Mouse (Mus musculus) MEL (cell line): ENCODE measurements around the gene Sdccag8. TPM values are rescaled to one million over a fixed set of nuclear protein-coding genes. Genes with fewer than 3 reads are reported as not detected.

Experiments
- DNase-seq: peaks from one replicate; pipeline ENCODE4 v3.0.0; 2011; ENCODE audit warnings: low read depth, low spot score
- H3K27ac ChIP-seq: 2 replicates; pipeline ENCODE4 v1.5.1; 2012; ENCODE audit warnings: low read depth, mild to moderate bottlenecking, control low read depth, low read length, moderate library complexity; ENCODE audit not compliant: control insufficient read depth
- H3K27me3 ChIP-seq, 2 experiments: fragments of 150-350 bp in 1 of 2; sonication (generic) in 1 of 2; 2 replicates each; pipeline ENCODE4 v1.6.1; 2012; ENCODE audit warnings: low read length in 2 of 2, mild to moderate bottlenecking in 2 of 2, improper control_type of control experiment in 1 of 2, moderate library complexity in 1 of 2; ENCODE audit not compliant: insufficient read depth in 2 of 2, control insufficient read depth in 1 of 2
- H3K36me3 ChIP-seq, 2 experiments: 2 replicates each; pipeline ENCODE4 v1.6.1; 2012 to 2014; ENCODE audit warnings: low read length in 2 of 2, improper control_type of control experiment in 1 of 2, inconsistent platforms in 1 of 2, mild to moderate bottlenecking in 1 of 2; ENCODE audit not compliant: insufficient read depth in 2 of 2, control insufficient read depth in 1 of 2
- H3K4me1 ChIP-seq, 2 experiments: fragments of 150-350 bp in 1 of 2; sonication (generic) in 1 of 2; 2 replicates each; pipeline ENCODE4 v1.6.1; 2012; ENCODE audit warnings: low read length in 2 of 2, improper control_type of control experiment in 1 of 2, mild to moderate bottlenecking in 1 of 2; ENCODE audit not compliant: insufficient read depth in 2 of 2, control insufficient read depth in 1 of 2
- H3K4me3 ChIP-seq, 2 experiments: fragments of 150-350 bp in 1 of 2; sonication (generic) in 1 of 2; 2 replicates each; pipeline ENCODE4 v1.5.1; 2012; ENCODE audit warnings: low read depth in 2 of 2, low read length in 2 of 2, mild to moderate bottlenecking in 2 of 2, moderate library complexity in 2 of 2, control low read depth in 1 of 2, improper control_type of control experiment in 1 of 2; ENCODE audit not compliant: control insufficient read depth in 1 of 2, insufficient read depth in 1 of 2
- H3K79me2 ChIP-seq: 2 replicates; pipeline ENCODE4 v1.6.1; 2012; ENCODE audit warnings: mild to moderate bottlenecking, low read length, moderate library complexity; ENCODE audit not compliant: control insufficient read depth, poor library complexity, insufficient read depth
- H3K9ac ChIP-seq: 2 replicates; pipeline ENCODE4 v1.6.1; 2012; ENCODE audit warnings: low read depth, mild to moderate bottlenecking, control low read depth, low read length, moderate library complexity; ENCODE audit not compliant: control insufficient read depth, poor library complexity, severe bottlenecking
- H3K9me3 ChIP-seq: fragments of 150-350 bp; sonication (generic); replicated peaks from 2 replicates; pipeline ENCODE4 v1.6.1; 2012; ENCODE audit warnings: mild to moderate bottlenecking, low read length, improper control_type of control experiment, moderate library complexity; ENCODE audit not compliant: insufficient read depth
- BHLHE40 ChIP-seq: IDR thresholded peaks from 2 replicates; pipeline ENCODE4 v1.6.1; 2012; ENCODE audit warnings: low read depth, mild to moderate bottlenecking, inconsistent platforms, low read length, improper control_type of control experiment, borderline replicate concordance
- CHD1 ChIP-seq: IDR thresholded peaks from 2 replicates; pipeline ENCODE4 v1.6.1; 2012; ENCODE audit warnings: low read depth, mild to moderate bottlenecking, inconsistent platforms, low read length, improper control_type of control experiment
- CHD2 ChIP-seq: IDR thresholded peaks from 2 replicates; pipeline ENCODE4 v1.6.1; 2011; ENCODE audit warnings: low read length, improper control_type of control experiment
- CTCF ChIP-seq, 3 experiments: IDR thresholded peaks in 2 of 3; conservative IDR thresholded peaks in 1 of 3; 2 replicates each; pipeline ENCODE4 v1.5.1; 2011 to 2012; ENCODE audit warnings: low read length in 3 of 3, low read depth in 2 of 3, mild to moderate bottlenecking in 2 of 3, improper control_type of control experiment in 1 of 3, inconsistent platforms in 1 of 3, mixed read lengths in 1 of 3, moderate library complexity in 1 of 3; ENCODE audit not compliant: control insufficient read depth in 1 of 3, insufficient read depth in 1 of 3, poor library complexity in 1 of 3, severe bottlenecking in 1 of 3
- E2F4 ChIP-seq: IDR thresholded peaks from 2 replicates; pipeline ENCODE4 v1.6.1; 2011; ENCODE audit warnings: low read depth, low read length, improper control_type of control experiment, borderline replicate concordance
- ELF1 ChIP-seq: IDR thresholded peaks from 2 replicates; pipeline ENCODE4 v1.6.1; 2014; ENCODE audit warnings: low read depth, mild to moderate bottlenecking, inconsistent platforms, low read length, improper control_type of control experiment, moderate library complexity
- EP300 ChIP-seq, 2 experiments: IDR thresholded peaks; 2 replicates each; pipeline ENCODE4 v1.6.1; 2011; ENCODE audit warnings: improper control_type of control experiment in 2 of 2, low read length in 2 of 2, low read depth in 1 of 2, mild to moderate bottlenecking in 1 of 2
- ETS1 ChIP-seq: IDR thresholded peaks from 2 replicates; pipeline ENCODE4 v1.6.1; 2012; ENCODE audit warnings: low read depth, mild to moderate bottlenecking, inconsistent platforms, low read length, improper control_type of control experiment, moderate library complexity
- GABPA ChIP-seq: IDR thresholded peaks from 2 replicates; pipeline ENCODE4 v1.6.1; 2012; ENCODE audit warnings: low read depth, mild to moderate bottlenecking, inconsistent platforms, low read length, improper control_type of control experiment, moderate library complexity
- HCFC1 ChIP-seq: IDR thresholded peaks from 2 replicates; pipeline ENCODE4 v1.6.1; 2012; ENCODE audit warnings: low read depth, mild to moderate bottlenecking, inconsistent platforms, low read length, improper control_type of control experiment, moderate library complexity
- KAT2A ChIP-seq: conservative IDR thresholded peaks from 2 replicates; pipeline ENCODE4 v1.6.1; 2012; ENCODE audit warnings: low read depth, low read length, improper control_type of control experiment, inconsistent platforms
- MAFK ChIP-seq: IDR thresholded peaks from 2 replicates; pipeline ENCODE4 v1.6.1; 2011; ENCODE audit warnings: low read depth, mild to moderate bottlenecking, low read length, improper control_type of control experiment, borderline replicate concordance
- MAX ChIP-seq: IDR thresholded peaks from 2 replicates; pipeline ENCODE4 v1.6.1; 2011; ENCODE audit warnings: low read length, improper control_type of control experiment
- MAZ ChIP-seq: IDR thresholded peaks from 2 replicates; pipeline ENCODE4 v1.6.1; 2012; ENCODE audit warnings: low read depth, mild to moderate bottlenecking, inconsistent platforms, low read length, improper control_type of control experiment
- MXI1 ChIP-seq: IDR thresholded peaks from 2 replicates; pipeline ENCODE4 v1.6.1; 2011; ENCODE audit warnings: mild to moderate bottlenecking, low read depth, low read length, improper control_type of control experiment
- MYB ChIP-seq: IDR thresholded peaks from 2 replicates; pipeline ENCODE4 v1.6.1; 2011; ENCODE audit warnings: mild to moderate bottlenecking, low read depth, low read length, improper control_type of control experiment
- MYC ChIP-seq: IDR thresholded peaks from 2 replicates; pipeline ENCODE4 v1.6.1; 2011; ENCODE audit warnings: low read depth, mild to moderate bottlenecking, low read length, improper control_type of control experiment, moderate library complexity
- NELFE ChIP-seq: IDR thresholded peaks from 2 replicates; pipeline ENCODE4 v1.6.1; 2011; ENCODE audit warnings: low read depth, low read length, improper control_type of control experiment
- NRF1 ChIP-seq: IDR thresholded peaks from 2 replicates; pipeline ENCODE4 v1.6.1; 2014; ENCODE audit warnings: low read depth, mild to moderate bottlenecking, inconsistent platforms, low read length, improper control_type of control experiment, moderate library complexity; ENCODE audit not compliant: poor library complexity, insufficient read depth, severe bottlenecking
- POLR2A ChIP-seq, 2 experiments: IDR thresholded peaks; 2 replicates each; pipeline ENCODE4 v1.6.1; 2011 to 2012; ENCODE audit warnings: low read length in 2 of 2, mild to moderate bottlenecking in 2 of 2, control low read depth in 1 of 2, improper control_type of control experiment in 1 of 2, low read depth in 1 of 2, moderate library complexity in 1 of 2; ENCODE audit not compliant: control insufficient read depth in 1 of 2, insufficient read depth in 1 of 2, poor library complexity in 1 of 2
- POLR2AphosphoS2 ChIP-seq: IDR thresholded peaks from 2 replicates; pipeline ENCODE4 v1.6.1; 2011; ENCODE audit warnings: low read length, improper control_type of control experiment
- RCOR1 ChIP-seq: IDR thresholded peaks from 2 replicates; pipeline ENCODE4 v1.6.1; 2012; ENCODE audit warnings: low read depth, mild to moderate bottlenecking, inconsistent platforms, low read length, improper control_type of control experiment
- SIN3A ChIP-seq: IDR thresholded peaks from 2 replicates; pipeline ENCODE4 v1.6.1; 2012; ENCODE audit warnings: low read length, improper control_type of control experiment, inconsistent platforms
- SMC3 ChIP-seq: IDR thresholded peaks from 2 replicates; pipeline ENCODE4 v1.6.1; 2011; ENCODE audit warnings: low read depth, low read length, improper control_type of control experiment
- TCF12 ChIP-seq: IDR thresholded peaks from 2 replicates; pipeline ENCODE4 v1.6.1; 2014; ENCODE audit warnings: low read depth, mild to moderate bottlenecking, inconsistent platforms, low read length, improper control_type of control experiment, moderate library complexity
- UBTF ChIP-seq: IDR thresholded peaks from 2 replicates; pipeline ENCODE4 v1.6.1; 2012; ENCODE audit warnings: low read depth, mild to moderate bottlenecking, inconsistent platforms, low read length, improper control_type of control experiment, moderate library complexity, borderline replicate concordance; ENCODE audit not compliant: insufficient read depth
- USF1 ChIP-seq: IDR thresholded peaks from 2 replicates; pipeline ENCODE4 v1.6.1; 2014; ENCODE audit warnings: low read depth, mild to moderate bottlenecking, inconsistent platforms, low read length, improper control_type of control experiment, moderate library complexity
- ZMIZ1 ChIP-seq: IDR thresholded peaks from 2 replicates; pipeline ENCODE4 v1.6.1; 2012; ENCODE audit warnings: low read depth, mild to moderate bottlenecking, inconsistent platforms, low read length, improper control_type of control experiment, moderate library complexity
- polyA plus RNA-seq, 2 experiments: library from polyadenylated mRNA; stranded (reverse) in 1 of 2; unstranded in 1 of 2; fragments of >175 nt in 1 of 2; fragments of >200 nt in 1 of 2; gene quantifications; 2 replicates each; pipeline versions ENCODE4 v1.2.1 to v1.2.4; 2012; ENCODE audit warnings: low replicate concordance in 2 of 2, low read depth in 1 of 2; ENCODE audit not compliant: insufficient read length in 2 of 2, insufficient read depth in 1 of 2, missing spikeins in 1 of 2
- total RNA-seq: library from RNA; depleted of rRNA; stranded (reverse); fragments of 300-350 nt; gene quantifications from 2 replicates; pipeline ENCODE4 v1.2.3, GENCODE M21; 2012

Sdccag8 gene
- total and polyA plus RNA-seq, 3 experiments, result 4.6 to 7.8 TPM; not detected in 1

GRCm38 (mm10) chr1:176813292-176814035, 996 bp upstream of the Sdccag8 start:
- no peaks in the 10 kb centered on the region for H3K27me3 ChIP-seq
- H3K9me3 ChIP-seq, result no peaks in the 10 kb centered on the region
- TF ChIP-seq POLR2AphosphoS2 (no peak), MAX (0 out of 2 replicates have a peak, but pooled peaks have one; percentile 6), EP300 (IDR thresholded peaks at IDR 0.05; ENCODE audit: low read depth in 1 of 2, low read length in 2 of 2) (peak in 1 of 2 experiments; percentile 6; a peak in 1 of 4 replicates), KAT2A (no peak), ETS1 (0 out of 2 replicates have a peak, but pooled peaks have one; percentile 0), UBTF (peak; percentile 30; the same call in 1 of the 2 replicates), GABPA (no peak), SIN3A (peak; percentile 46; the same call in 1 of the 2 replicates), MXI1 (peak; percentile 73), MYB (no peak)
- H3K27ac ChIP-seq, result peak overlapping the region; percentile 98
- H3K4me1 ChIP-seq, result peaks cover 0 to 6% of the 10 kb centered on the region in 2 experiments; a peak in 1 of 4 replicates
- peaks cover 30% of the 10 kb centered on the region for H3K79me2 ChIP-seq
- H3K4me3 ChIP-seq, result peak overlapping the region; percentile 71 to 88
- DNase-seq, result peak; percentile 73
- H3K36me3 ChIP-seq, result peaks cover 0 to 20% of the 10 kb centered on the region in 2 experiments; a peak in 2 of 4 replicates
- H3K9ac ChIP-seq, result peak overlapping the region; percentile 93

- Histone ChIP-seq H3K79me2 (peaks cover 30% of the 10 kb centered on the region), H3K27me3 (no peaks in the 10 kb centered on the region), H3K36me3 (peaks cover 0 to 20% of the 10 kb centered on the region in 2 experiments; a peak in 2 of 4 replicates), H3K4me3 (peak within 1 kb of the TSS; percentile 79 to 88), H3K4me1 (peaks cover 0 to 6% of the 10 kb centered on the region in 2 experiments; a peak in 1 of 4 replicates), H3K9me3 (no peaks in the 10 kb centered on the region), H3K27ac (peak within 1 kb of the TSS; percentile 98), H3K9ac (peak within 1 kb of the TSS; percentile 93)
- peak; percentile 96 for DNase-seq
- peak; percentile 24; the same call in 1 of the 2 replicates for TF ChIP-seq TCF12
- TF ChIP-seq ZMIZ1, result no peak
- no peak for TF ChIP-seq SMC3
- TF ChIP-seq CTCF (IDR thresholded peaks at IDR 0.05 in 2 of 3, conservative IDR thresholded peaks at IDR 0.05 in 1 of 3; ENCODE audit: control insufficient read depth in 1 of 3, insufficient read depth in 1 of 3, low read depth in 2 of 3, low read length in 3 of 3, poor library complexity in 1 of 3, severe bottlenecking in 1 of 3), result no peak
- no peak for TF ChIP-seq USF1
- 0 out of 4 replicates have a peak, but pooled peaks of 1 of the 2 experiments have one; percentile 33 for TF ChIP-seq EP300 (IDR thresholded peaks at IDR 0.05; ENCODE audit: low read depth in 1 of 2, low read length in 2 of 2)
- 0 out of 2 replicates have a peak, but pooled peaks have one; percentile 7 for TF ChIP-seq ELF1
- TF ChIP-seq MYB, result no peak
- TF ChIP-seq MAZ, result peak; percentile 9; the same call in 1 of the 2 replicates
- 0 out of 2 replicates have a peak, but pooled peaks have one; percentile 53 for TF ChIP-seq MYC
- no peak for TF ChIP-seq RCOR1
- TF ChIP-seq POLR2A (IDR thresholded peaks at IDR 0.05; ENCODE audit: control insufficient read depth in 1 of 2, insufficient read depth in 1 of 2, low read depth in 1 of 2, low read length in 2 of 2, poor library complexity in 1 of 2), result peak; percentile 33 to 52; a peak in 2 of 4 replicates
- TF ChIP-seq NELFE, result peak; percentile 74; the same call in 1 of the 2 replicates
- TF ChIP-seq SIN3A, result no peak
- no peak for TF ChIP-seq POLR2AphosphoS2
- 0 out of 2 replicates have a peak, but pooled peaks have one; percentile 5 for TF ChIP-seq ETS1
- peak; percentile 97 for TF ChIP-seq NRF1
- TF ChIP-seq CHD1, result no peak
- no peak; the same call in 1 of the 2 replicates for TF ChIP-seq E2F4
- TF ChIP-seq MAFK, result no peak
- TF ChIP-seq MAX, result peak; percentile 37; the same call in 1 of the 2 replicates
- TF ChIP-seq GABPA, result no peak
- no peak for TF ChIP-seq CHD2
- peak; percentile 76 for TF ChIP-seq HCFC1
- no peak for TF ChIP-seq BHLHE40
These were observed 432 bp upstream of the Sdccag8 start, which contains the start of gene Cep170 for GRCm38 (mm10) chr1:176814036-176814420. TSS of gene Cep170 (minus strand) at chr1:176814067.
